Mouse (Mus musculus): Measurements from ENCODE around the gene Ubqln4. TPM values are rescaled to one million over a fixed set of nuclear protein-coding genes. Genes with fewer than 3 reads are reported as not detected.

Gene Ubqln4
- polyA plus RNA-seq, 1 experiment = 32.5 TPM

DNA sequence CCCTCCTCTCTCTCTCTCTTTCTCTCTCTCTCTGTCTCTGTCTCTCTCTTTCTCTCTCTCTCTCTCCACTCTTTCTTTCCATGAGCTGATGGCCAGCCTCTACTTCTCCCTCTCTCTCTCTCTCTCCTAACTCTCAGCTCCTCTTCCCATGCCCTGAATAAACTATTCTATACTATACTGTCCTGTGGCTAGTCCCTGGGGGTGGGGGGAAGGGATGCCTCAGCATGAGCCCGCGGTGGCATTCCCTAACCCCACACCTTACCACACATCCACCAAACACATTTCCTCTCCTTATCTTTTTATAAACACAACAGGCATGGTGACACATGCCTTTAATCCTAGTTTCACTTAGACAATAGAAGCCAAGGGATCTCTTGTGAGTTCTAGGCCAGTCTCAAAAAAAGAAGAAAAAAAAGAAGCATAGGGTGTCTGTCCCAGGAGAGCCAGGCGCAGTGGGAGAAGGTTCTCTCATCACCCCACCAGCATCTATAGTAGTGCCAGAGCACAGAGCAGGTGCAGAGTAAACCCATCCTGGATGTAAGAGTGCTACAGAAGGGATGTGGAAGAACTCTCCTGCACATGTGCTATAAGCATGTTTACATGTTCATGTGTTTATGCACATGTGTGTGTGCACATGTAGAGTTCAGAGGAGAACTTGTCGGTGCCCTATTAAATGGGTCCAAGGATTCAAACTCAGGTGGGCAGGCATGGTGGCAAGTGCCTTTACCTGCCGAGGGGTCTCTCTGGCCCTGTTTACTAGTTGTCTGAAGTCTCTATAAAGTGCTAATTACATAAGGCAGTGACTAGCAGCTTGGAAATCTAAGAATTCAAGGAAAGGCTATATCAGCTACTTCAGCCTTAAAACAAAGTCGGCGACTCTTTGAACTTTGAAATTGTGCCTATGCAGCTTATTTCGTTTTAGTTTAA is 25.2 kb downstream of the Ubqln4 start:
- Histone ChIP-seq H3K4me3 (ENCODE audit: extremely low read depth, insufficient read depth, insufficient read length) (0 out of 2 replicates have a peak overlapping the region, but pooled peaks have one; percentile 94), H3K27me3 (ENCODE audit: control insufficient read depth, insufficient read depth, low read length) (no peaks in the 10 kb centered on the region), H3K36me3 (ENCODE audit: control insufficient read depth, insufficient read depth, low read length) (peaks cover 6% of the 10 kb centered on the region; the same call in 1 of the 2 replicates), H3K27ac (ENCODE audit: insufficient read depth, low read length) (no peak overlapping the region), H3K4me1 (ENCODE audit: control insufficient read depth, insufficient read depth, insufficient read length) (peaks cover 3% of the 10 kb centered on the region; the same call in 1 of the 2 replicates)
- no peak for DNase-seq (ENCODE audit: low read depth in 1 of 2, low spot score in 2 of 2)
- WGBS = 51% methylated on average over 8 of the region's 8 CpGs
- TF ChIP-seq CTCF (IDR thresholded peaks at IDR 0.05; ENCODE audit: extremely low read depth, insufficient read depth, insufficient read length, insufficient replicate concordance) (no peak), POLR2A (IDR thresholded peaks at IDR 0.05; ENCODE audit: low read depth, low read length) (no peak)

DNA sequence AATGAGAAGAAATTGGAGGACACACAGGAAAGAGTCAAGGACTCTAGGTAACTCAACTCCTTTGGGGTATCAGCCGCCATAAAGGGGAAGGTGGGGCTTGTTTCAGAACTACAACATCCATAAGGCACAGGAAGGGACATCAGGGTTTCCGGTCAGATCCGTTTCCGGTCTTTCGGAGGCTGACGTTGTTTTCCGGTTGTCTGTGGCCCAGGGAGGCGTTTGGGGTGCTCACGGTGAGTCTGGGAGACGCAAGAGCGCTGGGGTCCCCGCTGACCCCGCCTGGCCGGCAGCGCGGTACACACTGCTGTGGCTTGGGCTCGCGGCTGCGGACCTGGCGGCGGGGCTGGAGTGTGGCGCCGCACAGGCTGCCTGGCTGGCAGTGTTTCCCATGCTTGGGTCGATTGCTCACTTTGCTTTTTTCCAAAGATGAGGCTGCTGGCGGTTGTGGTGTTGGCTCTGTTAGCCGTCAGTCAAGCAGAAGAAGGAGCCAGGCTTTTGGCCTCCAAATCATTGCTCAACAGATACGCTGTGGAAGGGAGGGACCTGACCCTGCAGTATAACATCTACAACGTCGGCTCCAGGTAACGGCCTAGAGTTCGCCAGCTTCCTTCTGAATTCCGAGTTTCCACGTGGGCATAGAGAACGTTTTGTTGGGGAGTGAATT is 26.0 kb downstream of the Ubqln4 start:
- peak; percentile 59 to 70 for DNase-seq (ENCODE audit: low read depth in 1 of 2, low spot score in 2 of 2)
- Histone ChIP-seq H3K27me3 (ENCODE audit: control insufficient read depth, insufficient read depth, low read length) (no peaks in the 10 kb centered on the region), H3K4me1 (ENCODE audit: control insufficient read depth, insufficient read depth, insufficient read length) (peaks cover 3% of the 10 kb centered on the region; the same call in 1 of the 2 replicates), H3K4me3 (ENCODE audit: extremely low read depth, insufficient read depth, insufficient read length) (peak overlapping the region; percentile 94), H3K36me3 (ENCODE audit: control insufficient read depth, insufficient read depth, low read length) (peaks cover 6% of the 10 kb centered on the region; the same call in 1 of the 2 replicates), H3K27ac (ENCODE audit: insufficient read depth, low read length) (peak overlapping the region; percentile 54; the same call in 1 of the 2 replicates)
- under 1% methylated on average over 34 of the region's 34 CpGs for WGBS
- no peak for TF ChIP-seq CTCF (IDR thresholded peaks at IDR 0.05; ENCODE audit: extremely low read depth, insufficient read depth, insufficient read length, insufficient replicate concordance)
- peak; percentile 63; the same call in 1 of the 2 replicates for TF ChIP-seq POLR2A (IDR thresholded peaks at IDR 0.05; ENCODE audit: low read depth, low read length)

DNA sequence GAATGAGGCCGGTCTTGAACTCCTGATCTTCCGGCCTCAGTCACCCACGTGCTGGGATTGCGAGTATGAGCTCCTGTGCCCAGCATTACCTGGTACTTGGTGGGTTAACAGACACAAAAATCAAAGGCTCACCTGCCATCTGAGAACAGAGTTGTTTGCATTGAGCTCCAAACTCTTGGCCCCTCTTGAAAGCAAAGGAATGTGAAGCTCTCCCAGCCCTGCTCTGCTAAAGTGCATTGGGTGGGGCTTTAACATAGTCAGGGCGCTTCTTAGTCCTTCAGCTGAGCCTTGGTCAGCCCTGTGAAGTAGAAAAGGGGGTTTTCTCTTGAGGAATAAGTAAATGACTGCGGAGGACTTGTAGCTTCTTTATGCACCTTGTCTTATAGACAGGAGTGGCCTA is 32.2 kb downstream of the Ubqln4 start:
- Histone ChIP-seq H3K27ac (ENCODE audit: insufficient read depth, low read length) (no peak overlapping the region), H3K27me3 (ENCODE audit: control insufficient read depth, insufficient read depth, low read length) (no peaks in the 10 kb centered on the region), H3K4me1 (ENCODE audit: control insufficient read depth, insufficient read depth, insufficient read length) (no peaks in the 10 kb centered on the region), H3K4me3 (ENCODE audit: extremely low read depth, insufficient read depth, insufficient read length) (no peak overlapping the region), H3K36me3 (ENCODE audit: control insufficient read depth, insufficient read depth, low read length) (peaks cover 25% of the 10 kb centered on the region)
- WGBS = 95% methylated on average over 6 of the region's 6 CpGs
- DNase-seq (ENCODE audit: low read depth in 1 of 2, low spot score in 2 of 2) = no peak
- no peak for TF ChIP-seq POLR2A (IDR thresholded peaks at IDR 0.05; ENCODE audit: low read depth, low read length)
- TF ChIP-seq CTCF (IDR thresholded peaks at IDR 0.05; ENCODE audit: extremely low read depth, insufficient read depth, insufficient read length, insufficient replicate concordance) = no peak

DNA sequence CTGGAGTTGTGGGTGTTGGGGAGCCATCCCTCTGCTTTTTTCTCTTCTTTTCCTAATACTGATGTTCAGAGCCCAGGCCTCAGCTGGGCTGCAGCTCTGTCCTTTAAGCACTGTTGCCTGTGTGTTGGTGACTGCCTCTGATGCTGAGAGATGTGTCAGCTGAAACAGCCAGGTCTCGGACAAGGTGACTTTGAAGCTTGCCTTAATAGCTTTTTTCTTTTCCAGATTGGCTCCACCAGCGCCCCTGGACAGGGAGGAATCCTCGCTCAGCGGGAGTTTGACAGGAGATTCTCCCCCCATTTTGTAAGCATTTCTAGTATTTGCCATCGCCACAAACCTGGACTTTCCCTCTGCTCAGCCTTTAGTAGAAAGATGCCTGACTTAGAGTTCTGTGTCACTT is 33.1 kb downstream of the Ubqln4 start:
- DNase-seq (ENCODE audit: low read depth in 1 of 2, low spot score in 2 of 2) = no peak
- Histone ChIP-seq H3K36me3 (ENCODE audit: control insufficient read depth, insufficient read depth, low read length) (peaks cover 25% of the 10 kb centered on the region), H3K27ac (ENCODE audit: insufficient read depth, low read length) (no peak overlapping the region), H3K4me1 (ENCODE audit: control insufficient read depth, insufficient read depth, insufficient read length) (peaks cover 1% of the 10 kb centered on the region; the same call in 1 of the 2 replicates), H3K4me3 (ENCODE audit: extremely low read depth, insufficient read depth, insufficient read length) (no peak overlapping the region), H3K27me3 (ENCODE audit: control insufficient read depth, insufficient read depth, low read length) (no peaks in the 10 kb centered on the region)
- TF ChIP-seq POLR2A (IDR thresholded peaks at IDR 0.05; ENCODE audit: low read depth, low read length) = no peak
- no peak for TF ChIP-seq CTCF (IDR thresholded peaks at IDR 0.05; ENCODE audit: extremely low read depth, insufficient read depth, insufficient read length, insufficient replicate concordance)
- 96% methylated on average over 5 of the region's 5 CpGs for WGBS

DNA sequence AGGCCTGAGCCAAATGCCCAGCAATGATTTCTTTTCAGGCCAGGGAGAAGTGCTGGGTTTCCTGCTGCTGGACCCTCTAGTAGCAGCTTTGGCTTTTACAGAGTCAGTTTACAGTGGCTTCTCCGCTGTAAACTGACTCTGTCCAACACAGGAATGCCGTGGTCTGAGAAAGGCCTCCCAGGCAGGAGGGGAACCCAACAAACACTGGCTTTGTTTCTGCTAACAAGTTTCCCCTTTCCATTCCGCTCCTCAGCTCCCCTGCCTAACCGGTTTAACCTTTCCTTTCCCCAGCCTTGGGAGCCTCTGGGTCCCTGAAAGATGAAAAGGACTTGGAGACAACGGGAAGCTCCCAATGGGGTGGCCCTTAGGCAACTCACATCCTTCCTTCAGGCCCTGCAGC is 36.7 kb downstream of the Ubqln4 start:
- 66% methylated on average over 5 of the region's 5 CpGs for WGBS
- H3K27me3 ChIP-seq (ENCODE audit: control insufficient read depth, insufficient read depth, low read length) = no peaks in the 10 kb centered on the region
- DNase-seq (ENCODE audit: low read depth in 1 of 2, low spot score in 2 of 2) = no peak
- no peak overlapping the region for H3K27ac ChIP-seq (ENCODE audit: insufficient read depth, low read length)
- no peak for TF ChIP-seq POLR2A (IDR thresholded peaks at IDR 0.05; ENCODE audit: low read depth, low read length)
- TF ChIP-seq CTCF (IDR thresholded peaks at IDR 0.05; ENCODE audit: extremely low read depth, insufficient read depth, insufficient read length, insufficient replicate concordance) = no peak
- no peak overlapping the region for H3K4me3 ChIP-seq (ENCODE audit: extremely low read depth, insufficient read depth, insufficient read length)
- H3K36me3 ChIP-seq (ENCODE audit: control insufficient read depth, insufficient read depth, low read length) = peaks cover 19% of the 10 kb centered on the region
- H3K4me1 ChIP-seq (ENCODE audit: control insufficient read depth, insufficient read depth, insufficient read length) = peaks cover 18% of the 10 kb centered on the region; the same call in 1 of the 2 replicates

DNA sequence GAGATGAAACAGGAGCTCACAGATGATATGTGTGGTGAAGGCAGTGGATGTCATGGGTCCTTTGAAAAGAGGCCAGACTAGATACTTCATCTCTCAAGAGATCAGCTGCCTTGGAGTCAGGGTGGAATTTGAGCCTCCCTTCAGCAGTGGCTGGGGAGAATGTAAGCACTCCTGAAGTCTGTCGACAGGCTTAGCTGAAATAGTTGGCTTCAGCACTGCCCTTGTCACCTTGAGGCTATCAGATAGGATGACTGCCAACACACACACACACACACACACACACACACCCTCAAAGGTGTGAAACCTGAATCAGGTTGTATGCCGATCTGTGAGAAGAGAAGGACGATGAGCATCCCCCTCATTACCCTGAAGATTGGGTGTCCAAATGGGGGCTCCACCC is 37.5 kb downstream of the Ubqln4 start:
- Histone ChIP-seq H3K27me3 (ENCODE audit: control insufficient read depth, insufficient read depth, low read length) (no peaks in the 10 kb centered on the region), H3K4me1 (ENCODE audit: control insufficient read depth, insufficient read depth, insufficient read length) (peaks cover 18% of the 10 kb centered on the region; the same call in 1 of the 2 replicates), H3K4me3 (ENCODE audit: extremely low read depth, insufficient read depth, insufficient read length) (no peak overlapping the region), H3K36me3 (ENCODE audit: control insufficient read depth, insufficient read depth, low read length) (peaks cover 18% of the 10 kb centered on the region), H3K27ac (ENCODE audit: insufficient read depth, low read length) (no peak overlapping the region)
- WGBS = 81% methylated on average over 3 of the region's 3 CpGs
- no peak for DNase-seq (ENCODE audit: low read depth in 1 of 2, low spot score in 2 of 2)
- TF ChIP-seq POLR2A (IDR thresholded peaks at IDR 0.05; ENCODE audit: low read depth, low read length) (no peak), CTCF (IDR thresholded peaks at IDR 0.05; ENCODE audit: extremely low read depth, insufficient read depth, insufficient read length, insufficient replicate concordance) (no peak)
